Mouse (Mus musculus) heart, postnatal 4 days (tissue): ENCODE data around the gene Mrpl1. TPM values are rescaled to one million over a fixed set of nuclear protein-coding genes. Genes with fewer than 3 reads are reported as not detected.

Experiments used
- DNase-seq: peaks from one replicate; pipeline ENCODE4 v3.0.0; 2021
- total RNA-seq, 2 experiments: library from RNA; stranded (reverse); gene quantifications; 2 replicates each; pipeline ENCODE4 v1.2.3; 2021

Gene Mrpl1
- total RNA-seq, 2 experiments from 2014 or later, result 25.8 to 26.2 TPM

DNA sequence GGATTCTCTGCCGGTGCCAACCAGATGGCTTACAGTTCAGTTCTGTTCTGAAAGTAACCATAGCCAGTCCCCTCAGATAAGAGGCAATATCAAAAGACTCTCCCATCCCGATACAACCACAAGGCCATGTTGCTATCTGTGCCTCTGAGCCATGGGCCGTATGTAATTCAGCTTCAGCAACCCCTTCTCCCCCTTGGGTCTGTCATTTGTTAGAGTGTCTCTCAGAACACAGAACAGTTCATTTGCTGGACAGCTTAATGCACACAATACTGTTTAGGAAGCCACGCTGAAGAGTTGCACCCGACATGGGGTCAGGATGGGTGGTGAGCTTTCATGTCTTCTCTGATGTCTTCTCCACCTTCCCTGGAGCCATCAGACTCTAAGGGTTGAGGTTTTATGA lies 100.3 kb downstream of the Mrpl1 start:
- DNase-seq, result no peak

GRCm38 (mm10) chr5:96311677-96312076 lies 102.4 kb downstream of the Mrpl1 start:
- DNase-seq, result no peak

Other genes starting within 250 kb of the Mrpl1 start
- gene Cnot6l, start 45.3 kb upstream of the Mrpl1 start, total RNA-seq, result 10 to 100 TPM; 83.2 to 94.3 TPM
- 10 to 100 TPM; 20.9 to 27.2 TPM for gene Fras1, start 164.5 kb downstream of the Mrpl1 start, total RNA-seq